Mouse (Mus musculus): Measurements from ENCODE around the gene Gm17657.

Gene Gm17657

DNA sequence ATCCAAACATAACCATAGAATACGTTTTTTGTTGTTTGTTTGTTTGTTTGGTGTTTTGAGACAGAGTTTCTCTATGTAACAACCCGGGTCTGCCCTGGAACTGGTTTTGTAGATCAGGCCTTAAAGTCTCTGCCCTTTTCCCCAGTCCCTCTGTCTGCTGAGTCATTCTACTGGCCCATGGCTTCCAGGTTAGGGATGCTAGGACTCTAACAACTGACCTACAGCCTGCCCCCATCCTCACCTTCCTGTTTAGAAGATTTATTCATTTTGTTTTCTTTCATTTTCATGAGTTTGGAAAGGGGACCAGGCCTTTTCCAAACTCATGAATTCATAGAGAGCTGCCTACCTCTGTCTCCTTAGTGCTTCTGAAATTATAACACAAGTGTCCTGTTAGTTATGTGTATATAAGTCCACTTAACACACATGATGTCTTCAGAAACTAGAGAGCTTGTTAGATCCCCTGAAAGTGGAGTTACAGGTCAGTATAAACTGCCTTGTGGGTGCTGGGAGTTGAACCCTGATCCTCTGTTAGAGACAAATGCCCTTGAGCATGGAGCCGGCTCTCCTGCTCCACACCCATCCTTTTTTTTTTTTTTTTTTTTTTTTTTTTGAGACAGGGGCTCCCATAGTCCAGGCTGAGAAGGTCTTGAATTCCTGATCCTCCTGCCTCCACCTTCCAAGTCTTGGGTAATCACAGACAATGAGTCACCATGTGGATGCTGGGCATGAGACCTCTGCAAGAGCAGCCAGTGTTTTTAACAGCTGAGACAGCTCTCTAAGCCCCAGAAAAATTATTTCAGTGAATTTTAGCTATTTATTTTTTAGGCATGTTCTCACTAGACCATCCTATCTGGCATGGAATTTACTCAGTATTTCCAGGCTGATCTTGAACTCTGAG lies 63.9 kb downstream of the Gm17657 start:
- TF ChIP-seq GATA4 (IDR thresholded peaks at IDR 0.05; ENCODE audit: insufficient replicate concordance, low read length): no peak

DNA sequence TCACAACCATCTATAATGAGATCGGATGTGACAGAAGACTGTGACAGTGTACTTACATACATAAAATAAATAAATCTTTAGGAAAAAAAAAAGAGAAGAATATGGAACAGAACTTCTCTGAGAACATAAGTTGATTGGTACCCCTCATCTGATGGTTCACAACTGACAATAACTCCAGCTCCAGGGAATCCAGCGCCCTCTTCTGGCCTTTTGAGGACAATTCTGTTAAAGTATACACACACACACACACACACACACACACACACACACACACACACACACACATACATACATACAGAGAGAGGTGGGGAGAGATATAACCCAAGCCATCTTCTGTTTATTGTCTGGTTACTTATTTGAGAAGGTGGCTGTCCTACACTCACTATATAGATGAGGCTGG lies 65.0 kb downstream of the Gm17657 start:
- TF ChIP-seq GATA4 (IDR thresholded peaks at IDR 0.05; ENCODE audit: insufficient replicate concordance, low read length): no peak

DNA sequence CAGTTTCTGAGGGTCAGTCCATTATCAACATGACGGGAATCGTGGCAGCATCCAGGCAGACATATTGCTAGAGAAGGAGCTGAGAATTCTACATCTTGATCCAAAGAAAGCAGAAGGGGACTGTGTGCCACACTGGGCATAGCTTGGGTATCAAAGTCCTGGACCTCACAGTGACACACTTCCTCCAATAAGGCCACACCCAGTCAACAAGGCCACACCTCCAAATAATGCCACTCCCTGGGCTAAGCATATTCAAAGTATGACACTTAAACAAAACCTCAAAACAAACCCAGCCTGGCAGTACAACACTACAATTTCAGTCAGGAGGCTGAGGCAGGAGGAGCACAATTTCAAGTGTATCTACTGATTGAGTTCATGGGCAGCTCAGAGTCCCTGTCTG lies 66.2 kb downstream of the Gm17657 start:
- no peak for TF ChIP-seq GATA4 (IDR thresholded peaks at IDR 0.05; ENCODE audit: insufficient replicate concordance, low read length)

DNA sequence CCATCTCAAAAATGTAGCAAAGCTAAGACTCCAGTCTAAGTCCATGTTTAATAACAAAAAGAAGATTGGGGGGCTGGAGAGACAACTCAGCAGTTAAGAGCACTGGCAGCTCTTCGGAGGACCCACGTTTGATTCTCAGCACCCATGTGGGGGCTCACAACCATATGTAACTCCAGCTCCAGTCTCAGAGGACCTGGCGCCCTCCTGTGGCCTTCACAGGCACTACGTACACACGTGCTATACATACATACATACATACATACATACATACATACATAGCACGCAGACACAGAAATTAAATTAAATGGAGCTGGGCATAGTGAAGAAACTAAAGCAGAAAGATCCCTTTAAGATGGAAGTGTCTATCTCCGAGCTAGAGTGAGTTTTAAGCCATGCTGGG lies 66.8 kb downstream of the Gm17657 start:
- no peak for TF ChIP-seq GATA4 (IDR thresholded peaks at IDR 0.05; ENCODE audit: insufficient replicate concordance, low read length)

DNA sequence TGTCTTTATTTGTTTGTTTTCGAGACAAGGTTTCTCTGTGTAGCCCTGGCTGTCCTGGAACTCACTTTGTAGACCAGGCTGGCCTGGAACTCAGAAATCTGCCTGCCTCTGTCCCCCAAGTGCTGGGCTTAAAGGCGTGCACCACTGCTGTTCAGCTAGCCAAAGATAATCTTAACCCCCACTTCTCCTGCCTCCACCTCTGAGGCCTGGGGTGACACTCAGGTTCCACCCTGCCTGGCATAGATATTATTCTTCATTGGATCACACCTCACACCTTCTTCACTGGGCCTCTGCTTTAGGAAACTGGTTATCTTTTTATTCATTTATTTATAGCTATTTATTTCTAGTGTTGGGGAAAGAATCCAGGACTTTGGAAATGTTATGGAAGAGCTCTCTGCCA lies 69.2 kb downstream of the Gm17657 start:
- TF ChIP-seq GATA4 (IDR thresholded peaks at IDR 0.05; ENCODE audit: insufficient replicate concordance, low read length): no peak

DNA sequence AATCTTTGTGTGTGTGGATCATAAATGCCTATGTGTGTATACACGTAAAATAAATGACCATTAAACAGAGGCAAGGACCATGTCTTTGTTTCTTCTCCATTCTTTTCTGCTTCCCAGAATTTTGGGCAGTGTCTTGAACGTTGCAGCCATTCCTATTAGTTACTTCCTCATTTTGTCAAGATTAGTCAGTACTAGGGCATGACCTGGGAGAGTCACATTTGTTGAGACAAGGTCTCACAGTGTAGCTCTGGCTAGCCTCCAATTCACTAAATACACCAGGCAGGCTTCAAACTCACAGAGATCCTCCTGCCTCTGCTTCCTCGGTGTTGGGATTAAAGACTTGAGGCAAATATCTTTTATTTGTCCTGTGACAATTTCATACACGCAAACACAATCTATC lies 71.2 kb downstream of the Gm17657 start:
- no peak for TF ChIP-seq GATA4 (IDR thresholded peaks at IDR 0.05; ENCODE audit: insufficient replicate concordance, low read length)

DNA sequence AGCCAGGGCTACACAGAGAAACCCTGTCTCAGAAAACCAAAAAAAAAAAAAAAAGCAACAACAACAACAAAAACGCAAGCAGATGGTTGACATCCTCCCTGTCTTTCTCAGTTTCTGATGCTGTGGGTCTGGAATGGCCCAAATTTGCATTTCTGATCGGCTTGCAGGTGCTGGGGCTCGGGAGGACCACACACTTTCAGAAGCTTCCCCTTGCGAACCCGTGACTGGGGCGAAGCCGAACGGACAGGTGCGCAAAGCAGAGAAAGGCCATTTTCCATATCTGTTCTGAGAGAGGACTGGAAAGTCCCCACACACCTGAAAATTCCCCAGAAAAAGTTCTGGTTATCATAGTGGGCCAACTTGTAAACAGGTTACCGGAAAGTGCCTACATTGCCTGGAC lies 72.1 kb downstream of the Gm17657 start:
- no peak for TF ChIP-seq GATA4 (IDR thresholded peaks at IDR 0.05; ENCODE audit: insufficient replicate concordance, low read length)

DNA sequence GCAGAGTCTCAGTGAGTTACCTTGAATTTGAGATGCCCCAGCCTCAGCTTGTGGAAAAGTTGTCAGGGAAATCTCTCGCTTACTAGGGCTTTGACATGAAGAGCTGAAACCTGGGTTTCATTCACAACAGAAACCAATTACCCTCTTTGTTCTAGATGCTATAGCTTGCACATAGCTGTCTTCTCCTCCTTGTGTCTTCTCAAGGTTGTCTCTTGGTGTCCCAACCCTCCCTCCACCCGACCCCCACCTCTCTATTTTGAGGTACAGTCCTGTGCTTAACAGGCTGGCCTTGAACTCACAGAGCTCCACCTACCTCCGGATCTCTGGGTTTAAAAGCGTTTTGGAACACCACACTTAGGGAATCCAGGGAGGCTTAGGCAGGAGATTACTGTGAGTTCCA lies 73.0 kb downstream of the Gm17657 start:
- TF ChIP-seq GATA4 (IDR thresholded peaks at IDR 0.05; ENCODE audit: insufficient replicate concordance, low read length): no peak

DNA sequence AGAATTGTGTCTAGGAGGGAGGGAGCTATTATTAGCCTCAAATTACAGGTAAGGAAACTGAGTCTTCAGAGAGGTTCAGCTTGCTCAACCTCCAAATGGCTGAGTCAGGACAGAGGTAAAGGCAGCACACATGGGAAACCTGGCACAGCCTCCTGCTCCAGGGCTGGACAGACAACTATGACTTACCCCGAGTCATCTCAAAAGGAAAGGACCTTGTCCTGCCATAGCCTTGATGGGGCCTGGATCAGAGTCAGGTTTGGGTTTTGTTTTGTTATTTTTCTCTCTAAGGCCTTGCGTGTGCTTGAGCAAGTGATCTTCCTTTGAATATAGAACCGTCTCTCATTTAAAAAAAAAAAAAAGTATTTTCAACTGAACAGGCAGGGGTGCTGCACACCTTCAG lies 74.3 kb downstream of the Gm17657 start:
- TF ChIP-seq GATA4 (IDR thresholded peaks at IDR 0.05; ENCODE audit: insufficient replicate concordance, low read length): no peak

DNA sequence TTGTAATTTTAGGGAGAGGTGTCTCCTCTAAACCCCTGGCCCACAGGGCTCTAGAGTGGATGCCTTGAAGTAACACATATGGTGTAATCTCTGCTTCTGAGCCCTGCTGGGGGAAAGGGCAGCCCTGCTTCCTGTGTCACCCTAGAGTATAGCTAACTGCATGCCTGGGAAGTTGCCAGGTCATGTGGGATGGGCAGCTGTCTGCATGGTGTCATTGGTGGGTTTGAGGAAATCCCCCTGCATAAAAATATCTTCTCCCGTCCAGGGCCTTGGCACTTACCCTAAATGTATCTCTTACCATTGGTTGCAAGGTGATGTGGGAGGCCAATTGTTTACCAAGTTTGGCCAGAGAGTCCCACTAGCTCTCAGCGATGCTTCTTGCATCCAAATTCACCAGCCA lies 75.4 kb downstream of the Gm17657 start:
- no peak for TF ChIP-seq GATA4 (IDR thresholded peaks at IDR 0.05; ENCODE audit: insufficient replicate concordance, low read length)

DNA sequence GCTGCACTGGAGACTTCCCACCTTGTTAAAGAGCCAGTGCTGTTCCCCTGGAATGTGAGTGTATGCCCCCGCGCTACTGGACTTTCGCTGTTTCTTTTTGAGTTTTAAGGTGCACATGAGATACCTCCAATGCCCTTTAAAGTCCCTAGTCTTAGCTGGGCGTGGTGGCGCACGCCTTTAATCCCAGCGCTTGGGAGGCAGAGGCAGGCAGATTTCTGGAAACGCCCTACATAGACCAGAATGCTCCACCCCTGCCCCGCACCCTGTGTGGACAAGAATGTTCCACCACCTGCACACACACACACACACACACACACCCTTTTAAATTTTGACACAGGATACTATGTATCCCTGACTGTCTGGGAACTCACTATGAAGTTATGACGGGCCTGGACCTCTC lies 76.0 kb downstream of the Gm17657 start:
- no peak for TF ChIP-seq GATA4 (IDR thresholded peaks at IDR 0.05; ENCODE audit: insufficient replicate concordance, low read length)

Data from liver, adult (tissue).